In the genomic region with DNA sequence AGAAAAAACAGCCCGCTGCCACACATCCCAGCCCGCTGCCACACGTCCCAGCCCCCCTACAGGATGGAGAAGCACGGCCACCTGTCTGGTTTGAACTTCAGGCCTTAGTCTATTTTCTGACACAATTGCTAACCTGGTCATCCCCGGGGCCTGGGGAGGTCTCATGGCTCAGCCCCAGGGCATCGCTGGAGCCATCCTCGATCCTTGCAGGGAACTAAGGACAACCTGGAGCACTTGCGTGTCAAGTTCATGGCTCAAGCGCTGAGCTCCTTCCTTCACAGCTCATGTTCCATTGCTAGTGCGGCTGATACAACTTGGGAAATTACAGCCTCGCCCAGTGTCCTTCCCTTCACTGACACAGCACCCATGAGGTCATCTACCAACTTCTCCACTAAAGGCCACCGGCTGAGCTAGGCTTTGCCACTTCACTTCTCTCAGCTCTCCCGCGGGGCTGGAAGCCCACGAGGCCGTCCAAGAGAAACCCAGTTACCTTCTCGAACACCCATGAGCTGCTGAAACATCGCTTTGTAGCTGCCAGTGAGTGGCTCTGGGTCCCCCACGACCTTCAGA, we compare ENCODE assay signal across 14 mouse cellular contexts. TPM values are rescaled to one million over a fixed set of nuclear protein-coding genes. Genes with fewer than 3 reads are reported as not detected.
DNase-seq lines count a peak whose midpoint lies in the region; ATAC-seq and TF ChIP-seq lines count a peak whose summit lies in the region.
"Had no signal": no experiment of that assay in that cellular context is flagged by ENCODE, and none has a peak within 500 bp of the region (broad histone marks: within the 10 kb centered on the region; RNA-seq: fewer than 3 reads in every experiment).

No protein-coding gene starts in this region.

- H3K9ac ChIP-seq in kidney, postnatal 0 days (ENCODE audit: low read depth, low read length): no peak overlapping the region
- no peak overlapping the region for H3K9ac ChIP-seq in heart, embryonic 15.5 days

- H3K4me1 ChIP-seq in kidney, postnatal 0 days (replicated peaks; ENCODE audit: insufficient read depth, low read length): peaks cover 39% of the 10 kb centered on the region
- H3K4me1 ChIP-seq in heart, embryonic 15.5 days (replicated peaks): peaks cover 47% of the 10 kb centered on the region
- H3K4me1 ChIP-seq in small intestine, adult 2 months (ENCODE audit: control insufficient read depth, insufficient read depth, insufficient read length, low read length): peaks cover 31% of the 10 kb centered on the region
- H3K4me1 ChIP-seq: hindbrain, embryonic 13.5 days had no signal

- 88% methylated on average over 19 of the region's 19 CpGs for WGBS in kidney, postnatal 0 days
- 68% methylated on average over 19 of the region's 19 CpGs for WGBS in heart, embryonic 15.5 days
- 93% methylated on average over 19 of the region's 19 CpGs for WGBS in small intestine, adult 2 months

- no peak for TF ChIP-seq POLR2A in small intestine, adult 2 months (IDR thresholded peaks at IDR 0.05; ENCODE audit: low read depth, low read length)

- no peak overlapping the region for H3K4me3 ChIP-seq in kidney, postnatal 0 days (replicated peaks; ENCODE audit: low read depth, low read length)
- no peak overlapping the region for H3K4me3 ChIP-seq in heart, embryonic 15.5 days
- no peak overlapping the region for H3K4me3 ChIP-seq in small intestine, adult 2 months (ENCODE audit: low read depth, low read length)
- H3K4me3 ChIP-seq: forebrain, embryonic 10.5 days; hindbrain, embryonic 13.5 days had no signal

- H3K4me2 ChIP-seq in kidney, postnatal 0 days (ENCODE audit: low read length): 0 out of 2 replicates have a peak overlapping the region, but pooled peaks have one; percentile 1
- H3K4me2 ChIP-seq in heart, embryonic 15.5 days: no peak overlapping the region
- H3K4me2 ChIP-seq: hindbrain, embryonic 13.5 days had no signal

- intact Hi-C loops in heart, postnatal 25 days (cut with DNase I): no loop called here

- H3K9me3 ChIP-seq in kidney, postnatal 0 days (replicated peaks; ENCODE audit: low read length): no peaks in the 10 kb centered on the region
- no peaks in the 10 kb centered on the region for H3K9me3 ChIP-seq in heart, embryonic 15.5 days (replicated peaks)
- H3K9me3 ChIP-seq: forebrain, embryonic 10.5 days; hindbrain, embryonic 13.5 days had no signal

- TF ChIP-seq CTCF in kidney, postnatal 0 days (IDR thresholded peaks at IDR 0.05; ENCODE audit: low read depth): no peak
- TF ChIP-seq CTCF in small intestine, adult 2 months (IDR thresholded peaks at IDR 0.05; ENCODE audit: extremely low read depth, insufficient read length, insufficient replicate concordance, low read depth, low read length): no peak

- DNase-seq in heart, adult 11 months: peak; percentile 93
- DNase-seq in heart, postnatal 25 days (ENCODE audit: low spot score): no peak
- DNase-seq in kidney, postnatal 0 days (ENCODE audit: low spot score): no peak
- DNase-seq in kidney, adult 9 months: no peak
- DNase-seq in right cerebral cortex, postnatal 4 days: no peak
- DNase-seq: B cell, adult 2 months had no signal

- H3K36me3 ChIP-seq in kidney, postnatal 0 days (ENCODE audit: insufficient read depth, low read length): peaks cover 22% of the 10 kb centered on the region
- H3K36me3 ChIP-seq in heart, embryonic 15.5 days: peaks cover 18% of the 10 kb centered on the region
- H3K36me3 ChIP-seq in small intestine, adult 2 months (ENCODE audit: control insufficient read depth, insufficient read depth, low read length): peaks cover 12% of the 10 kb centered on the region

- no peak for ATAC-seq in kidney, postnatal 0 days (replicated peaks; ENCODE audit: low FRiP score, low read depth)
- no peak for ATAC-seq in heart, embryonic 15.5 days (replicated peaks; ENCODE audit: insufficient number of reproducible peaks, insufficient read depth, low FRiP score, low read depth)
- ATAC-seq in inflammation-experienced regulatory T-cells, adult 6 months: no peak
- ATAC-seq: activated CD4-positive, CD25-positive, alpha-beta regulatory T cell, adult 4 months had no signal

- H3K27ac ChIP-seq in kidney, postnatal 0 days: peak overlapping the region; percentile 78
- peak overlapping the region; percentile 89 for H3K27ac ChIP-seq in heart, embryonic 15.5 days
- peak overlapping the region; percentile 92 for H3K27ac ChIP-seq in small intestine, adult 2 months (ENCODE audit: insufficient read depth, low read depth, low read length)
- H3K27ac ChIP-seq: hindbrain, embryonic 13.5 days had no signal

- no peaks in the 10 kb centered on the region for H3K27me3 ChIP-seq in kidney, postnatal 0 days (ENCODE audit: insufficient read depth, low read length)
- no peaks in the 10 kb centered on the region for H3K27me3 ChIP-seq in heart, embryonic 15.5 days
- no peaks in the 10 kb centered on the region for H3K27me3 ChIP-seq in small intestine, adult 2 months (ENCODE audit: control insufficient read depth, insufficient read depth, low read length)
- H3K27me3 ChIP-seq: hindbrain, embryonic 13.5 days had no signal

RNA-seq across cellular contexts. Expression of gene Pola2, which starts 10.7 kb away (rescaled TPM):
- total RNA-seq in heart, postnatal 25 days (2021): 10 to 100 TPM in 1 of 2 experiments, 1 to 10 TPM in 1; 8.9 to 11.2 TPM
- polyA plus RNA-seq in kidney, postnatal 0 days (2015; fragmentation: Nextera tagmentation; extraction: Ambion mirVana): 39.8 and 40.6 TPM in 2 replicates
- polyA plus RNA-seq in heart, embryonic 15.5 days (2015; fragmentation: Nextera tagmentation; extraction: Ambion mirVana): 35.8 and 48.9 TPM in 2 replicates
- polyA plus RNA-seq in small intestine, adult 2 months (2012; rRNA removed): 14.2 and 40.8 TPM in 2 replicates
- polyA plus RNA-seq in inflammation-experienced regulatory T-cells, adult 6 months (2017; shearing (Covaris generic)): 10 to 100 TPM; 14.2 to 20.4 (median 14.7) TPM

RNA-seq across cellular contexts. Expression of gene Cdc42ep2, which starts 28.7 kb away (rescaled TPM):
- 1 to 10 TPM; 9.1 to 9.8 TPM for total RNA-seq in heart, postnatal 25 days (2021)
- polyA plus RNA-seq in kidney, postnatal 0 days (2015; fragmentation: Nextera tagmentation; extraction: Ambion mirVana): 13.2 and 14.2 TPM in 2 replicates
- polyA plus RNA-seq in heart, embryonic 15.5 days (2015; fragmentation: Nextera tagmentation; extraction: Ambion mirVana): 10.4 and 13.0 TPM in 2 replicates
- polyA plus RNA-seq in small intestine, adult 2 months (2012; rRNA removed): 10.3 and 30.6 TPM in 2 replicates
- under 1 TPM in 2 of 3 experiments, not detected in 1; 0.32 to 0.52 TPM for polyA plus RNA-seq in inflammation-experienced regulatory T-cells, adult 6 months (2017; shearing (Covaris generic))
- total RNA-seq: megakaryocyte-erythroid progenitor cell, adult 5-6 weeks had no signal

RNA-seq across cellular contexts. Expression of gene Slc22a20, which starts 32.7 kb away (rescaled TPM):
- not detected for total RNA-seq in heart, postnatal 25 days (2021)
- polyA plus RNA-seq in kidney, postnatal 0 days (2015; fragmentation: Nextera tagmentation; extraction: Ambion mirVana): not detected in 2 replicates
- not detected in 2 replicates for polyA plus RNA-seq in heart, embryonic 15.5 days (2015; fragmentation: Nextera tagmentation; extraction: Ambion mirVana)
- polyA plus RNA-seq in small intestine, adult 2 months (2012; rRNA removed): 0.08 TPM in 1 of 2 replicates, not detected in the other
- polyA plus RNA-seq in inflammation-experienced regulatory T-cells, adult 6 months (2017; shearing (Covaris generic)): not detected
- total RNA-seq: megakaryocyte-erythroid progenitor cell, adult 5-6 weeks; MEL had no signal
- polyA plus RNA-seq: activated CD4-positive, CD25-positive, alpha-beta regulatory T cell, adult 4 months; forebrain, embryonic 10.5 days; hindbrain, embryonic 13.5 days had no signal

RNA-seq across cellular contexts. Expression of gene Dpf2, which starts 40.5 kb away (rescaled TPM):
- 10 to 100 TPM; 87.4 to 96.1 TPM for total RNA-seq in heart, postnatal 25 days (2021)
- polyA plus RNA-seq in kidney, postnatal 0 days (2015; fragmentation: Nextera tagmentation; extraction: Ambion mirVana): 108 and 109 TPM in 2 replicates
- 81.9 and 106 TPM in 2 replicates for polyA plus RNA-seq in heart, embryonic 15.5 days (2015; fragmentation: Nextera tagmentation; extraction: Ambion mirVana)
- 34.1 and 64.3 TPM in 2 replicates for polyA plus RNA-seq in small intestine, adult 2 months (2012; rRNA removed)
- 100 to 1,000 TPM; 157 to 198 (median 189) TPM for polyA plus RNA-seq in inflammation-experienced regulatory T-cells, adult 6 months (2017; shearing (Covaris generic))

RNA-seq across cellular contexts. Expression of gene Tigd3, which starts 59.3 kb away (rescaled TPM):
- total RNA-seq in heart, postnatal 25 days (2021): under 1 TPM; 0.22 to 0.68 TPM
- 2.9 and 3.6 TPM in 2 replicates for polyA plus RNA-seq in kidney, postnatal 0 days (2015; fragmentation: Nextera tagmentation; extraction: Ambion mirVana)
- 1.2 and 2.0 TPM in 2 replicates for polyA plus RNA-seq in heart, embryonic 15.5 days (2015; fragmentation: Nextera tagmentation; extraction: Ambion mirVana)
- polyA plus RNA-seq in small intestine, adult 2 months (2012; rRNA removed): 0.90 and 2.0 TPM in 2 replicates
- 1 to 10 TPM in 1 of 3 experiments, under 1 TPM in 2; 0.36 to 1.1 (median 0.66) TPM for polyA plus RNA-seq in inflammation-experienced regulatory T-cells, adult 6 months (2017; shearing (Covaris generic))
